Mouse (Mus musculus) cerebellum, adult 2 months (tissue): ENCODE measurements around the gene Lsamp.

ENCODE experiments used
- CTCF ChIP-seq: fragments of 200-500 bp; IDR thresholded peaks from 2 replicates; pipeline ENCODE4 v1.5.1; 2011; ENCODE audit warnings: low read depth, mild to moderate bottlenecking, control low read depth, low read length, moderate library complexity, borderline replicate concordance; ENCODE audit not compliant: insufficient read depth
- POLR2A ChIP-seq: fragments of 200-500 bp; IDR thresholded peaks from 2 replicates; pipeline ENCODE4 v1.6.1; 2011; ENCODE audit warnings: low read length, control low read depth, borderline replicate concordance; ENCODE audit not compliant: insufficient read depth

GRCm38 (mm10) chr16:41179557-41179956 lies 1195.4 kb downstream of the Lsamp start:
- TF ChIP-seq CTCF (no peak), POLR2A (no peak)
